Mouse (Mus musculus) heart, postnatal 4 days (tissue): ENCODE data around the gene Tex22. TPM values are rescaled to one million over a fixed set of nuclear protein-coding genes. Genes with fewer than 3 reads are reported as not detected.

Experiments used
- DNase-seq: peaks from one replicate; pipeline ENCODE4 v3.0.0; 2021
- total RNA-seq, 2 experiments: library from RNA; stranded (reverse); gene quantifications; 2 replicates each; pipeline ENCODE4 v1.2.3; 2021

Gene Tex22
- total RNA-seq, result under 1 TPM in 1 of 2 experiments, not detected in 1; 0.29 TPM

- DNase-seq, result peak; percentile 89
Observed at GRCm38 (mm10) chr12:113074329-113075062, at the start of gene Tex22. Gene Tex22 (plus strand): TSS chr12:113074502.

- no peak for DNase-seq
Observed at GRCm38 (mm10) chr12:113026557-113026956, 47.7 kb upstream of the Tex22 start.

- DNase-seq, result no peak
Observed at GRCm38 (mm10) chr12:113027495-113027894, 46.8 kb upstream of the Tex22 start.

- no peak for DNase-seq
Observed at GRCm38 (mm10) chr12:113028067-113028466, 46.2 kb upstream of the Tex22 start.

- peak; percentile 34 for DNase-seq
Observed at GRCm38 (mm10) chr12:113028898-113029297, 45.4 kb upstream of the Tex22 start.

- DNase-seq, result no peak
Observed at GRCm38 (mm10) chr12:113030046-113030445, 44.3 kb upstream of the Tex22 start.

GRCm38 (mm10) chr12:113030993-113031392, 43.3 kb upstream of the Tex22 start:
- DNase-seq, result no peak

GRCm38 (mm10) chr12:113031441-113031840, 42.9 kb upstream of the Tex22 start:
- DNase-seq, result no peak

- DNase-seq, result peak; percentile 60
Observed at GRCm38 (mm10) chr12:113032296-113033250, 41.7 kb upstream of the Tex22 start.

GRCm38 (mm10) chr12:113035093-113035492, 39.2 kb upstream of the Tex22 start:
- no peak for DNase-seq

GRCm38 (mm10) chr12:113036996-113037395, 37.3 kb upstream of the Tex22 start:
- no peak for DNase-seq

- no peak for DNase-seq
Observed at GRCm38 (mm10) chr12:113038414-113038813, 35.9 kb upstream of the Tex22 start.

- DNase-seq, result peak; percentile 60
Observed at GRCm38 (mm10) chr12:113041481-113042439, 32.5 kb upstream of the Tex22 start.

GRCm38 (mm10) chr12:113042543-113042942, 31.8 kb upstream of the Tex22 start:
- no peak for DNase-seq

- DNase-seq, result peak; percentile 42
Observed at GRCm38 (mm10) chr12:113044916-113045677, 29.2 kb upstream of the Tex22 start.

GRCm38 (mm10) chr12:113046861-113047260, 27.4 kb upstream of the Tex22 start:
- DNase-seq, result no peak

- no peak for DNase-seq
Observed at GRCm38 (mm10) chr12:113048103-113048502, 26.2 kb upstream of the Tex22 start.

GRCm38 (mm10) chr12:113049836-113050235, 24.5 kb upstream of the Tex22 start:
- no peak for DNase-seq

GRCm38 (mm10) chr12:113050671-113051070, 23.6 kb upstream of the Tex22 start:
- no peak for DNase-seq

GRCm38 (mm10) chr12:113051628-113052403, 22.5 kb upstream of the Tex22 start:
- no peak for DNase-seq

- no peak for DNase-seq
Observed at GRCm38 (mm10) chr12:113056089-113056488, 18.2 kb upstream of the Tex22 start.
